Mouse (Mus musculus) macrophage (primary cell): ENCODE measurements at regions not wholly inside any gene's neighbourhood (a gene's known extent, or its start where the extent isn't known, plus 50 kb on each side); places are given as distances from the start of the nearest gene placed in this dataset.

Source experiments
- H3K27ac ChIP-seq: fragments of 350-480 bp; formaldehyde crosslinking; 2 replicates; pipeline ENCODE4 v1.9.0; 2021
- H3K36me3 ChIP-seq: fragments of 350-480 bp; formaldehyde crosslinking; 2 replicates; pipeline ENCODE4 v1.9.0; 2021; ENCODE audit errors: inconsistent target
- H3K4me3 ChIP-seq: fragments of 350-480 bp; formaldehyde crosslinking; 2 replicates; pipeline ENCODE4 v1.9.0; 2021; ENCODE audit errors: inconsistent target
- H3K79me2 ChIP-seq: fragments of 350-480 bp; formaldehyde crosslinking; 2 replicates; pipeline ENCODE4 v1.9.0; 2021; ENCODE audit errors: inconsistent target
- WGBS: methylation state at CpG from one replicate; pipeline ENCODE4 v1.1.7; 2026; ENCODE audit warnings: inconsistent platforms; ENCODE audit not compliant: missing documents; 5-methylcytosine and 5-hydroxymethylcytosine counted together

GRCm38 (mm10) chr5:43125774-43126536, 107.0 kb upstream of the Cpeb2 start:
- no peaks in the 10 kb centered on the region for H3K36me3 ChIP-seq
- 68% methylated on average over 3 of the region's 3 CpGs for WGBS
- H3K79me2 ChIP-seq, result no peaks in the 10 kb centered on the region
- no peak overlapping the region for H3K27ac ChIP-seq
- no peak overlapping the region for H3K4me3 ChIP-seq

- no peak overlapping the region for H3K27ac ChIP-seq
- no peaks in the 10 kb centered on the region for H3K36me3 ChIP-seq
- H3K79me2 ChIP-seq, result no peaks in the 10 kb centered on the region
- no peak overlapping the region for H3K4me3 ChIP-seq
- WGBS, result 61% methylated on average over 3 of the region's 4 CpGs
Measured at GRCm38 (mm10) chr5:43130377-43130776, 102.6 kb upstream of the Cpeb2 start.

GRCm38 (mm10) chr5:43130901-43131557, 101.9 kb upstream of the Cpeb2 start:
- 98% methylated on average over 5 of the region's 5 CpGs for WGBS
- no peaks in the 10 kb centered on the region for H3K36me3 ChIP-seq

GRCm38 (mm10) chr5:43133672-43134071, 99.3 kb upstream of the Cpeb2 start:
- WGBS, result 82% methylated on average over 3 of the region's 3 CpGs
- no peaks in the 10 kb centered on the region for H3K79me2 ChIP-seq
- no peak overlapping the region for H3K27ac ChIP-seq
- no peak overlapping the region for H3K4me3 ChIP-seq
- no peaks in the 10 kb centered on the region for H3K36me3 ChIP-seq

More at GRCm38 (mm10) chr5:43130901-43131557, 101.9 kb upstream of the Cpeb2 start:
- Histone ChIP-seq H3K79me2 (no peaks in the 10 kb centered on the region), H3K27ac (no peak overlapping the region), H3K4me3 (no peak overlapping the region)

- H3K27ac ChIP-seq, result no peak overlapping the region
- no peaks in the 10 kb centered on the region for H3K36me3 ChIP-seq
- WGBS, result 83% methylated on average over 4 of the region's 4 CpGs
Measured at GRCm38 (mm10) chr5:43136142-43136541, 96.8 kb upstream of the Cpeb2 start.

GRCm38 (mm10) chr5:43137777-43138176, 95.2 kb upstream of the Cpeb2 start:
- no peak overlapping the region for H3K27ac ChIP-seq
- no peaks in the 10 kb centered on the region for H3K79me2 ChIP-seq
- no peak overlapping the region for H3K4me3 ChIP-seq
- H3K36me3 ChIP-seq, result no peaks in the 10 kb centered on the region
- WGBS, result 60% methylated on average over 5 of the region's 5 CpGs

More at GRCm38 (mm10) chr5:43136142-43136541, 96.8 kb upstream of the Cpeb2 start:
- Histone ChIP-seq H3K79me2 (no peaks in the 10 kb centered on the region), H3K4me3 (no peak overlapping the region)

- 90% methylated on average over 4 of the region's 4 CpGs for WGBS
Measured at GRCm38 (mm10) chr5:43138931-43139486, 94.0 kb upstream of the Cpeb2 start.

GRCm38 (mm10) chr5:43139813-43140212, 93.2 kb upstream of the Cpeb2 start:
- WGBS, result 93% methylated on average over 1 of the region's 1 CpGs

More at GRCm38 (mm10) chr5:43138931-43139486, 94.0 kb upstream of the Cpeb2 start:
- H3K36me3 ChIP-seq, result no peaks in the 10 kb centered on the region
- no peak overlapping the region for H3K4me3 ChIP-seq
- no peak overlapping the region for H3K27ac ChIP-seq
- H3K79me2 ChIP-seq, result no peaks in the 10 kb centered on the region

GRCm38 (mm10) chr5:43145939-43146338, 87.0 kb upstream of the Cpeb2 start:
- Histone ChIP-seq H3K79me2 (no peaks in the 10 kb centered on the region), H3K36me3 (no peaks in the 10 kb centered on the region), H3K4me3 (no peak overlapping the region), H3K27ac (no peak overlapping the region)
- WGBS, result 25% methylated on average over 6 of the region's 6 CpGs

More at GRCm38 (mm10) chr5:43139813-43140212, 93.2 kb upstream of the Cpeb2 start:
- Histone ChIP-seq H3K4me3 (no peak overlapping the region), H3K27ac (no peak overlapping the region), H3K36me3 (no peaks in the 10 kb centered on the region), H3K79me2 (no peaks in the 10 kb centered on the region)

- Histone ChIP-seq H3K4me3 (no peak overlapping the region), H3K79me2 (no peaks in the 10 kb centered on the region), H3K27ac (no peak overlapping the region), H3K36me3 (no peaks in the 10 kb centered on the region)
- WGBS, result 78% methylated on average over 2 of the region's 2 CpGs
Measured at GRCm38 (mm10) chr5:43146928-43147327, 86.0 kb upstream of the Cpeb2 start.

GRCm38 (mm10) chr5:43148486-43148885, 84.5 kb upstream of the Cpeb2 start:
- no peak overlapping the region for H3K27ac ChIP-seq
- H3K4me3 ChIP-seq, result no peak overlapping the region
- H3K36me3 ChIP-seq, result no peaks in the 10 kb centered on the region
- H3K79me2 ChIP-seq, result no peaks in the 10 kb centered on the region
- WGBS, result 94% methylated on average over 9 of the region's 9 CpGs

GRCm38 (mm10) chr5:43149559-43149958, 83.4 kb upstream of the Cpeb2 start:
- H3K4me3 ChIP-seq, result no peak overlapping the region

GRCm38 (mm10) chr5:43151099-43151774, 81.7 kb upstream of the Cpeb2 start:
- no peaks in the 10 kb centered on the region for H3K36me3 ChIP-seq
- H3K27ac ChIP-seq, result no peak overlapping the region
- 100% methylated on average over 3 of the region's 3 CpGs for WGBS
- H3K79me2 ChIP-seq, result no peaks in the 10 kb centered on the region
- H3K4me3 ChIP-seq, result no peak overlapping the region

More at GRCm38 (mm10) chr5:43149559-43149958, 83.4 kb upstream of the Cpeb2 start:
- Histone ChIP-seq H3K36me3 (no peaks in the 10 kb centered on the region), H3K79me2 (no peaks in the 10 kb centered on the region), H3K27ac (no peak overlapping the region)
- WGBS, result 96% methylated on average over 4 of the region's 4 CpGs

GRCm38 (mm10) chr5:43152119-43152611, 80.8 kb upstream of the Cpeb2 start:
- H3K27ac ChIP-seq, result no peak overlapping the region
- 63% methylated on average over 7 of the region's 8 CpGs for WGBS
- no peak overlapping the region for H3K4me3 ChIP-seq
- H3K36me3 ChIP-seq, result no peaks in the 10 kb centered on the region
- no peaks in the 10 kb centered on the region for H3K79me2 ChIP-seq
